Mouse (Mus musculus) heart, postnatal 25 days (tissue): ENCODE results near the gene Bin2. TPM values are rescaled to one million over a fixed set of nuclear protein-coding genes. Genes with fewer than 3 reads are reported as not detected.

ENCODE experiments used
- DNase-seq: peaks from one replicate; pipeline ENCODE4 v3.0.0; 2022; ENCODE audit warnings: low spot score
- intact Hi-C: fragments of 180-260 bp; cut with DNase I; formaldehyde crosslinking; loops from one replicate; pipeline ENCODE4 v1.15.1; 2025
- total RNA-seq, 2 experiments: library from RNA; stranded (reverse); gene quantifications; 2 replicates each; pipeline ENCODE4 v1.2.3; 2021

Bin2 gene
- total RNA-seq: 1 to 10 TPM; 1.2 to 1.7 TPM

- DNase-seq: no peak
- intact Hi-C loops: no loop called here
Observed at GRCm38 (mm10) chr15:100669337-100669736, at the start of gene Bin2. Gene Bin2, minus strand, starts transcription at chr15:100669553.

GRCm38 (mm10) chr15:100718572-100718971, 49.2 kb upstream of the Bin2 start:
- intact Hi-C loops: no loop called here
- DNase-seq: no peak

- intact Hi-C loops: no loop called here
- DNase-seq: no peak
Observed at GRCm38 (mm10) chr15:100717933-100718332, 48.6 kb upstream of the Bin2 start.

GRCm38 (mm10) chr15:100715399-100715993, 46.1 kb upstream of the Bin2 start:
- intact Hi-C loops: no loop called here
- DNase-seq: no peak

GRCm38 (mm10) chr15:100714470-100714869, 45.1 kb upstream of the Bin2 start:
- no peak for DNase-seq
- intact Hi-C loops: no loop called here

GRCm38 (mm10) chr15:100710838-100711237, 41.5 kb upstream of the Bin2 start:
- intact Hi-C loops: no loop called here
- DNase-seq: no peak

- DNase-seq: no peak
- intact Hi-C loops: no loop called here
Observed at GRCm38 (mm10) chr15:100708433-100709078, 39.2 kb upstream of the Bin2 start.

- intact Hi-C loops: no loop called here
- DNase-seq: no peak
Observed at GRCm38 (mm10) chr15:100706226-100706625, 36.9 kb upstream of the Bin2 start.

- no peak for DNase-seq
- intact Hi-C loops: no loop called here
Observed at GRCm38 (mm10) chr15:100705376-100705775, 36.0 kb upstream of the Bin2 start.

GRCm38 (mm10) chr15:100703913-100704312, 34.6 kb upstream of the Bin2 start:
- intact Hi-C loops: no loop called here
- DNase-seq: no peak

- DNase-seq: no peak
- intact Hi-C loops: no loop called here
Observed at GRCm38 (mm10) chr15:100701856-100702255, 32.5 kb upstream of the Bin2 start.

GRCm38 (mm10) chr15:100701108-100701507, 31.8 kb upstream of the Bin2 start:
- DNase-seq: no peak
- intact Hi-C loops: no loop called here

GRCm38 (mm10) chr15:100700424-100700823, 31.1 kb upstream of the Bin2 start:
- intact Hi-C loops: no loop called here

GRCm38 (mm10) chr15:100699386-100699785, 30.0 kb upstream of the Bin2 start:
- DNase-seq: no peak
- intact Hi-C loops: no loop called here

More at GRCm38 (mm10) chr15:100700424-100700823, 31.1 kb upstream of the Bin2 start:
- DNase-seq: no peak

- intact Hi-C loops: no loop called here
- no peak for DNase-seq
Observed at GRCm38 (mm10) chr15:100698078-100698477, 28.7 kb upstream of the Bin2 start.

- intact Hi-C loops: no loop called here
- no peak for DNase-seq
Observed at GRCm38 (mm10) chr15:100694406-100694805, 25.1 kb upstream of the Bin2 start.

- intact Hi-C loops: no loop called here
- no peak for DNase-seq
Observed at GRCm38 (mm10) chr15:100691990-100692389, 22.6 kb upstream of the Bin2 start.

GRCm38 (mm10) chr15:100687430-100687971, 18.1 kb upstream of the Bin2 start, which contains the start of gene Cela1:
Gene Cela1, minus strand, starts transcription at chr15:100687921.
- intact Hi-C loops: no loop called here
- no peak for DNase-seq

- no peak for DNase-seq
- intact Hi-C loops: no loop called here
Observed at GRCm38 (mm10) chr15:100686989-100687388, 17.6 kb upstream of the Bin2 start.

GRCm38 (mm10) chr15:100686434-100686833, 17.1 kb upstream of the Bin2 start:
- intact Hi-C loops: no loop called here

GRCm38 (mm10) chr15:100685849-100686248, 16.5 kb upstream of the Bin2 start:
- intact Hi-C loops: no loop called here

More at GRCm38 (mm10) chr15:100686434-100686833, 17.1 kb upstream of the Bin2 start:
- no peak for DNase-seq

More at GRCm38 (mm10) chr15:100685849-100686248, 16.5 kb upstream of the Bin2 start:
- no peak for DNase-seq
